Mouse (Mus musculus) kidney, adult 10 weeks (tissue): ENCODE measurements around the gene Olfr871. TPM values are rescaled to one million over a fixed set of nuclear protein-coding genes. Genes with fewer than 3 reads are reported as not detected.

Experiments
- polyA plus RNA-seq: library from polyadenylated mRNA; stranded (reverse); fragments of 350-450 nt; fragmentation: Illumina TruSeq; extraction: RNeasy Lipid Tissue Mini Kit (QIAGEN cat#74804); gene quantifications from one replicate; pipeline ENCODE4 v1.2.3, GENCODE M21; 2014; ENCODE audit warnings: low read depth, low replicate concordance

Gene Olfr871
- not detected for polyA plus RNA-seq

DNA sequence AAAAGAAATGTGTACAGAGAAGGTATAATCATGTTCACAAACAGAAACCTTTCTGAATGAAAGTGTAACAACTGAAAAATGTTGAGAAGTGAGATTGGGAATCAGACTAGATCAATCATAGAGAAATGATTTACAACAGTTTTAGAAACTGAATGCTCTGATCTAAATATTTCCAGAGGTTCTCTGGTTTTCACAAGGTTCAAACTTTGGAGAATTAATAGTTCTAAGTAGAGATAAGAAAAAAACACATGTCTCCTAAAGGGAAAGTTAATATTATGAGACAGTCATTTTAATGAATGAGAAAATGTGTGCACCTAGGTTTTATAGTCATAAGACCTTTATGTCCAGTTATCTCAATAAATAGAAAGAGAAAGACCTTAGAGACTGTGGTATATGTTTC lies at the start of gene Olfr871:
Gene Olfr871 (plus strand): TSS at position 301 of the 400 bp plus-strand sequence.

DNA sequence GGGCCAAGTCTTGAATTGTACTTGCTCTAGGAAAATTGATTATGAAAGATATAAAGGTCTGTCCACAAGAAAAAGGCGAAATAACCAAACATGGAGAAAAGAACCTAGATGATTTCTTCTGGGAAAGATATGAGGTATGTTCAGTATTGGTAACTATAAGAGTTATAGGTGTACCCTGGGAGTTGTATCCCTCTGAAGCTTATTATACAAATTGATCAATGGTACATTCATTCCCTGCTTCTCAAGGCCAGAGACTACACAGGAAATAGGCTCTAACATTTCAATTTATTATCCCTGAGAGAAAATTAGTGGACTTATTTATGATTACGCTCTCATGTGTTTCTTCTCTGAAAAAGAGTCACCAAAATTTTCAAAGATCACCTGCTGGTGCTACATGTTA lies 38.0 kb upstream of the Olfr871 start, which contains the start of gene Olfr870:
Gene Olfr870 (minus strand): TSS at position 101 of the 400 bp plus-strand sequence.

DNA sequence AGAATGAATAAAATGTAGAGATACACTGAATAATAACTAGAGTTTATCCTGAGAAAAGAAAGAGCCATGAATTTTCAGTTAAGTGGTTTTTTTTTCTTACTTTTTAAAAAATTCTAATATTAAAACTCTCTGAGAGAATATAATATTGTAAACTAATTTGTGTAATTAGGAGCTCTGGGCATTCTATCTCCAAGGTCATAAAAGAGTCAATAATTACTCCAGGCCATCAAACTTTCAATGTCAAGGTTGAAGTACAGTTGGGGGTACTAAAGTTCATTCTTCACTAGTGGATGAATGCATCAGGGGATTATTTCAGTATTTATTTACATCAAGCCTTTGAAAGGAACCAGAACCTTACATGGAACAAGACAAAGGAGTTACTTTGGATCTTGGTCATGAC lies 24.8 kb downstream of the Olfr871 start, which contains the start of gene Olfr872:
Gene Olfr872 (plus strand): TSS at position 301 of the 400 bp plus-strand sequence.

Other genes starting within 250 kb of the Olfr871 start
- not detected for gene Olfr866, start 184.2 kb upstream of the Olfr871 start, polyA plus RNA-seq
- not detected for gene Olfr867, start 154.6 kb upstream of the Olfr871 start, polyA plus RNA-seq
- not detected for gene Olfr868, start 113.6 kb upstream of the Olfr871 start, polyA plus RNA-seq
- gene Olfr869, start 83.2 kb upstream of the Olfr871 start, polyA plus RNA-seq = not detected
- gene Olfr870, start 38.1 kb upstream of the Olfr871 start, polyA plus RNA-seq = not detected
- gene Olfr872, start 24.9 kb downstream of the Olfr871 start, polyA plus RNA-seq = not detected
- not detected for gene Olfr39, start 70.1 kb downstream of the Olfr871 start, polyA plus RNA-seq
- gene Olfr873, start 86.3 kb downstream of the Olfr871 start, polyA plus RNA-seq = not detected
- not detected for gene Olfr18, start 123.9 kb downstream of the Olfr871 start, polyA plus RNA-seq
- 32.9 TPM for gene Zfp560, start 173.0 kb downstream of the Olfr871 start, polyA plus RNA-seq
- gene Zfp26, start 248.0 kb downstream of the Olfr871 start, polyA plus RNA-seq = 20.2 TPM